ENCODE assay signal across 18 mouse cellular contexts in the genomic region with DNA sequence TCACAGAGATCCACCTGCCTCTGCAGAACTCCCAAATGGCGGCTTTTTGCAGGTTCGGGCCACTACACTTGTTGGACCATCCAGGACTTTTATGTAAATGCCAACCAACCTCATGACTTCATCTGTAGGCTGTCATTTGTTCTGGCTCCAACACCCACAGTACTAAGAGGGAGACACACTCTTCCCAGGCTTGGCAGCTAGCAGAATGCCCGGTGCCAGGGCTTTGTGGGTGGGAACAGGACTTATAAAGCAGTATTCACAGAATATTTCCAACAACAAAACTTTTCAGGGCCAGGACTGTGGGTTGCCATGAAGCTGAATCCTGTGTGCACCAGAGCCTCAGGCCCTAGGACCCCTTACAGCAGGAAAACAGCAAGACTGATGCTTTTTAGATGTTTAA. TPM values are rescaled to one million over a fixed set of nuclear protein-coding genes. Genes with fewer than 3 reads are reported as not detected.
DNase-seq lines count a peak whose midpoint lies in the region; TF ChIP-seq lines count a peak whose summit lies in the region.
"Had no signal": no experiment of that assay in that cellular context is flagged by ENCODE, and none has a peak within 500 bp of the region (broad histone marks: within the 10 kb centered on the region; RNA-seq: fewer than 3 reads in every experiment).

No protein-coding gene starts in this region.

- intact Hi-C loops in left cerebral cortex, adult 2 months (cut with DNase I) = loop anchor here (2.0 kb wide), 1 partner anchor 118 kb away; the partner anchor contains the start of gene Slc2a3

- peak overlapping the region; percentile 83 for H3K27ac ChIP-seq in layer of hippocampus, adult 2 months
- peak overlapping the region; percentile 59 for H3K27ac ChIP-seq in left cerebral cortex, adult 2 months
- H3K27ac ChIP-seq: embryonic facial prominence, embryonic 12.5 days; hindbrain, embryonic 12.5 days; kidney, postnatal 0 days; limb, embryonic 13.5 days had no signal

- DNase-seq in frontal cortex, adult 2 months (ENCODE audit: extremely low spot score in 1 of 2, low spot score in 1 of 2) = peak; percentile 74 to 87
- peak; percentile 80 to 85 for DNase-seq in layer of hippocampus, adult 2 months (ENCODE audit: low spot score in 2 of 2)
- peak; percentile 46 to 69 for DNase-seq in left cerebral cortex, adult 2 months (ENCODE audit: extremely low spot score in 1 of 2, low spot score in 2 of 2)
- peak; percentile 42 for DNase-seq in right cerebral cortex, postnatal 14 days
- no peak for DNase-seq in adrenal gland, adult 8-10 months
- no peak for DNase-seq in urinary bladder, postnatal 25 days (ENCODE audit: low spot score)
- no peak for DNase-seq in kidney, postnatal 10 days
- DNase-seq: adrenal gland, postnatal 36 days; retina, postnatal 1 day had no signal

- H3K4me3 ChIP-seq in layer of hippocampus, adult 2 months = no peak overlapping the region
- no peak overlapping the region for H3K4me3 ChIP-seq in left cerebral cortex, adult 2 months
- H3K4me3 ChIP-seq: embryonic facial prominence, embryonic 12.5 days; hindbrain, embryonic 12.5 days; limb, embryonic 13.5 days had no signal

- no peak for TF ChIP-seq CTCF in layer of hippocampus, adult 2 months (conservative IDR thresholded peaks at IDR 0.05)
- no peak for TF ChIP-seq CTCF in left cerebral cortex, adult 2 months (IDR thresholded peaks at IDR 0.05)

RNA-seq across cellular contexts. Expression of gene Nanog, which starts 24.6 kb away (rescaled TPM):
- 0.06 TPM in 1 of 2 replicates, not detected in the other for polyA plus RNA-seq in frontal cortex, adult 2 months (2012; rRNA removed)
- not detected for total RNA-seq in layer of hippocampus, adult 2 months (2021)
- total RNA-seq in left cerebral cortex, adult 2 months (2021) = not detected
- total RNA-seq in adrenal gland, adult 8-10 months (2022) = not detected
- total RNA-seq: adrenal gland, postnatal 36 days; granulocyte monocyte progenitor cell, adult 5-6 weeks; neutrophil, adult 5-6 weeks had no signal
- polyA plus RNA-seq: kidney, postnatal 0 days; liver, embryonic 16.5 days had no signal

RNA-seq across cellular contexts. Expression of gene Dppa3, which starts 56.4 kb away (rescaled TPM):
- polyA plus RNA-seq in frontal cortex, adult 2 months (2012; rRNA removed) = not detected in 2 replicates
- not detected for total RNA-seq in layer of hippocampus, adult 2 months (2021)
- not detected for total RNA-seq in left cerebral cortex, adult 2 months (2021)
- total RNA-seq in adrenal gland, adult 8-10 months (2022) = not detected
- total RNA-seq: adrenal gland, postnatal 36 days; granulocyte monocyte progenitor cell, adult 5-6 weeks; neutrophil, adult 5-6 weeks had no signal
- polyA plus RNA-seq: embryonic facial prominence, embryonic 12.5 days; heart, embryonic 16.5 days; hindbrain, embryonic 12.5 days; intestine, embryonic 16.5 days; kidney, postnatal 0 days; limb, embryonic 13.5 days; liver, embryonic 16.5 days had no signal

Comparison
In these comparisons a context has a peak if more than half of its experiments do, and no peak if none do; other contexts are left out.
1. DNase-seq: peak in frontal cortex, adult 2 months (2 of 2), layer of hippocampus, adult 2 months (2 of 2), left cerebral cortex, adult 2 months (2 of 2) and right cerebral cortex, postnatal 14 days (single experiment); none in adrenal gland, adult 8-10 months (single experiment), urinary bladder, postnatal 25 days (single experiment) and kidney, postnatal 10 days (single experiment).